Mouse (Mus musculus): ENCODE measurements at regions not wholly inside any gene's neighbourhood (a gene's known extent, or its start where the extent isn't known, plus 50 kb on each side); places are given as distances from the start of the nearest gene placed in this dataset.
A peak's percentile ranks its signal among the peaks of the same experiment; 100 is the strongest.

DNA sequence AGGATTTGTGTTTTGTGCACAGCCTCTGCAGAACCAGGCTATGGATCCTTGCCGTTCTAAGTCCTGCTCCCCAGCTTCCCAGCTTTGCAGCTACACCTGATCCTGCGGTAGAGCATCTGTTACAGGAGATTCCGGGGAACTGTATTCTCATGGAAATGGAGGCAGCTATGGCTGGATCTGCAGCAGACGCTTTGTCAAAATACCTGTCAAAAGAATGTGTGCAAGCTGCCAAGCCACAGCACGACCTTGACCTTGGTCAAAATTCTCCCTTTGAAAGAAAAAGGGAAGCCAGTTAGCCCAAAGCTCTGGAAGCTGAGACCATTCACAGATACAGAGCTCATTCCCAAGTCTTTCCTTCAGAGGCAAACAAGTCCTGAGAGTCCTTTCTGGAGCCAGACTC, 255.3 kb downstream of the Med13l start:
- no peak for DNase-seq

DNA sequence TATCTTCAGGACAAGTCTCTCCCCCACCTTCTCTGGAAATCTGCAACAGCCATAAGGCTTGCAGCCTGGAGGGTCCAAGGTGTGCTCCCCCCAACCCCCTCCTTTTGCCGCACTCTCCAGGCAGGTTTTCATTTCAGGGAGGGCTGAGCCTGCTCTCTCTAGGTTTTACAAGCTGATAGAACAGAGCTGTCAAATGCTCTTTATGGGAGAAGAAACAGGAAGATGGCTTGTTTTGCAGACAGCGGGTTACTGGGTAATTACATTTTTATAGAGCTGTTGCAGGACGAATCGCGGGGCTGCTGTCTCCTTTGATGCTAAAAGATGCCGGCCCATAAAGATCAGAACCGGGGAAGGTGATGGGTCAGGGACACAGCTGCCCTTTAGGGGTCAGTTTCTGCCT, 257.8 kb downstream of the Med13l start:
- no peak for DNase-seq

DNA sequence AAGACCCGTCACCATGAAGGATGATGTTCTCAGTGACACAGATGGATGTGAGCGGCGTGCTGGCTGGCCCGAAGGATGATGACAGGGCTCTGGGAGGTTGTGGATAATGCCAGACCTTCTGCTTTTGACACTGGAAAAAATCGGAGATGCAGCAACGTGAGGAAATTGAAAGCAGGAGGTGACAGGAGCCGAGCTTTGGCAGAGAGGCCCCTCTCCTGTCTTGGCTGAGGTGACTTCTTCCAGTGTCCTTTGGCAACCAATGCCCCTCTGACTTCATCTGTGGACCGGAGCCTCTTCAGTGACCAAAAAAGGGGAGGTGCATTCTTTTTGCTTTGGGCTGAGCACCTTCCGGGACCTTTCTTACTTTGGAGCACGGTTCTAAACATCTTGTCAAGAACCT, 264.3 kb downstream of the Med13l start:
- no peak for DNase-seq

GRCm38 (mm10) chr5:118829031-118829698, 268.7 kb downstream of the Med13l start:
- DNase-seq = no peak

DNA sequence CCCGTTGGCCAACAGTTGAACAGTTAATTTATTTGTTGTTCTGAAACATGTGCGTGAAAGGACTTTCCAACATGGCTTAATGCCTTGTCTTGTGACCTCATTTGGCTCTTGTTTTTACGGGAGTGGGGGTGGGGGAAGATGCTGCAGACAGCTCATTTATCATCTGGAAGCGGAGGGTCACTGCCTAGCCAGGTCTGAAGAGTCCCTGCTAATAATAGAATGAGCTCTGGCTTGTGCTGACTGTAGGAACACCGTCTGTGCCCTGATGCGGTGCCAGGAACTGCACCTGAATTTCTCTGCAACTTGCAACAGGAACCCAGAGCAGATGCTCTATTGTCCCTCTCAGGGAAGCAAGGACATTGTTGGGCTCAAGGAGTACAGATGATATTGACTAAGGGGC, 272.2 kb downstream of the Med13l start:
- peak; percentile 42 for DNase-seq

GRCm38 (mm10) chr5:118834129-118834528, 273.6 kb downstream of the Med13l start:
- no peak for DNase-seq

DNA sequence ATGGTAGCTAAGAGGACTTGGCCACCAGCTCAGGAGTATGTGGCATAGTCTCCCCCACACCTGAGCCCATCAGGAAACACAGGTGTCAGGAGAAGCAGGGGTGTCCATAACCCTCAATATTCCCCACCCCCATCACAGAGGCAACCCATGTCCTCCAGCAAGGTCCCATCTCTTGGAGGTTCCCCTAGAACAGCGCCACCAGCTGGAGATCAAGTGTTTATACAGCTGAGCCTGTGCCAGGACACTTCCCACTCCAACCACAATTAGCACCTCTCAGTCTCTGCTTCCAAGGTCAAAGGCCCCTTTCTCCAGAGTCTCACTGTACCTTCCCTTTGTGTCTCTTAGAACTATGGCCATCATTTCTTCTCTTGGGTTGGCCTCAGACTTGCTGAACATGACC, 276.5 kb downstream of the Med13l start:
- DNase-seq = no peak

DNA sequence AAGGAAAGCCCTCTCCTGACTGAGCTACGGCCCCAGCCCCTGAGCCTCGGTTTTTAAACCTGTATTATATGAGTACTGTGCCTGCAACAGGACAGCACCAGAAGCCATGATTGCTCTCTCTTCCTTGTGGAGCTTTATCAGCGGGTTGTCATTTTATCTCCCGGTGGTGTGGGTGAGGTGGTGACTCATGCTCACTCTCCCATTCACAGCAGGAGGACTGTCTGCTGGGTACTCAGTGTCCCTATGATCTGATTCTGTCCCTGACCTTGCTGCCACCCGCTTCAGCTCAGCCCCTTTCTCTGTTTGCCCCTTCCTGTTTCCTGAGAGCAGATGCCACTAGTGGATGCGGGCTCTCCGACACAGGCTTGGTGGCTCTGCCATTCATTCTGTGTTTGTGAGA, 277.9 kb downstream of the Med13l start:
- no peak for DNase-seq

DNA sequence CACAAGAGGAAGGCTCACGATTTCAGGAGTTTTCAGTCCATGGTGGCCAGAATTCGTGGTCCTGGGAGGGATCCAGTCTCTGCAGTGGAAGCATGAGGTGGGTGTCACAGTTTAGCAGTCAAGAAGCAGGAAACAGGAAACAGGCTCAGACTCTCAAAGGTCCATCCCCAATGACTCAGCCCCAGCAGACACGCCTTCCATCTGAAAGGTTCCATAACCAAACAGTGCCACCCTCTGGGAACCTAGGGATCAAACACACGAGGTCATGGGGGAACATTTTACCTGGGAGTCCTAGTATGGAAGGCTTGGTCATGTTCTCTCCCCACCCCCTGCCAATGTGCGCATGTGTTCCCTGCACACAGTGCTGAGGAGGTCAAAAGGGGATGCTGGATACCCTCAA, 279.4 kb downstream of the Med13l start:
- DNase-seq = no peak

GRCm38 (mm10) chr5:118841210-118842016, 280.9 kb downstream of the Med13l start:
- no peak for DNase-seq

- DNase-seq = no peak
Measured at GRCm38 (mm10) chr5:118842017-118842396, 281.5 kb downstream of the Med13l start.

DNA sequence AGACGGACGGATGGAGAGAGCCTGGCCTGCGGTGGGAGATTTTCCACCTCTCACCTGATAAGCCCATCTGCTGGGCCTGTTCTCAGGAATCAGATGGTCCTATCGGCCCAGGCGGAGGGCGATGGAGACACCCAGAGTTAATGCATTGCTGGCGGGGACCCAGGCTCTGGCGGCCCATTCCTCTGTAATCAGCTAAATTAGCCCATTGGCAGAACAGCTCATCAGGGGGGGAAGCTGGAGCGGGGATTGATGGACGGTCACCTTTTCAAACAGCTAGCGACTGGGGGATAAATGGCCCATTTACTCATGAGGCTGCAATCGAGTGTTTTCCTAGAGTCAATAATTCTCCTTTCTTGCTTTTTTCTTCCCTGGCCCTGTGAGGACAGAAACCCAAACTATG, 296.5 kb downstream of the Med13l start:
- DNase-seq = no peak

GRCm38 (mm10) chr5:118861143-118861847, 300.8 kb downstream of the Med13l start:
- DNase-seq = no peak

DNA sequence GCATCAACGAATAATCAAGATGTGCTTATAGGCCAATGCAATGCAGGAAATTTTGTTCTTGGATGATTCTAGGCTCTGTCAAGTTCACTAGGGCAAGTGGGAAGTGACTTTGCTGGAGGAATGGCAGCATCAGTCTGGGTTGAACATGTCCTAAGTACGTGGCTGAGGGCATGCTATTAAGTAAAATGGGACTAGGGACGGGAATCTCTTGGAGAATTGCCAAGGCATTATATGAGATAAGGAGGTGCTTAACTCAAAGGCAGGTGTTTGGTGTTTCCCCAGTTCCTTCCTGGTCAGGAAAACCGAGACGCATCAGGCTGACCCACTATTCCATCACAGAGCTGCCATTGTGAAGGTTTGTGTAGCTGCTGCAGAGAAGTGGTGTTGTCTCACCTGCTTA, 307.0 kb downstream of the Med13l start:
- no peak for DNase-seq

DNA sequence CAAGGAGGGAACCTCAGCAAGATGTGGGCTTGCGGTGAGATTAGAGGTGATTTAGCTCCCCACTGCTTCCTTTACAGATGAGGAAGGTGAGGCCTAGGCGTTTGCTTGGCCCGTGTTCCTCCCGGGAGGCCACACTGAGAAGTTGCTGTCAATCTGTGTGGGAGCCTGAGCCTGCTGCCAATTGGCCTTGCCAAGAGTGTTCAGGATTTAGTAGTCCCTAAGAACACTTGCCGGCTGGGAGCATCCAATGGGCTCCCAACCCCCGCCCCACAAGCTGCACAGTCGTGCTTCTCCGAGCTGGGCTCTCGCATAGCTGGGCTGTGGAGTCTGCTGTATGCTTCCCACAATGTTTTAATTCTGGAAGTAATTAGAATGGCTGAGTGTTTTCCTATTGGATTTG, 308.9 kb downstream of the Med13l start:
- no peak for DNase-seq

GRCm38 (mm10) chr5:118873871-118874270, 313.4 kb downstream of the Med13l start:
- DNase-seq = no peak

DNA sequence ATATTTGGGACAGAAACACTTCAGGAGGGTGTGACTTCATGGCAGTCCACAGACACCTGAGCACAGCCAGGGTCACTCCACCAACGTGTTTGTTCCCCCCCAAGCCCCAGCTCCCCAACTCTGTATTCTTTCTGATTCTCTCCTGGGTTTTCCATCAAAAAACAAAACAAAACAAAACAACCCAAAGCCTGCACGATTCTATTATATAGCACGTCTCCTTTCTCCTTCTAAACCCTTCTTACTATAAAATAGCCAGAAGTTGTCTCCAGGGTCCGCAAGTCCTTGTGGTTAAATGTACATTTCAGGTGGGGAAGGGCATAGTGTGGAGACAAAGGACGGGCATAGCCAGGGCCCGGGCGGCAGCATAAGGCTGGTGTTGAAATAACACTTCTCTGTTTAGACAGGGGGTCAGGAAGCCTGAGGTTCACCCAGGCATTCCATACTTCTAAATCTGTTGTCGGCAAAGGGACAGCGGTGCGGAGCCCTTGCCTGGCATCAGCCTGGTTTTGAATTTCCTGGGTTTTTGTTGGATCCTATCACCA, 314.7 kb downstream of the Med13l start:
- no peak for DNase-seq

- DNase-seq = no peak
Measured at GRCm38 (mm10) chr5:118876586-118877312, 316.3 kb downstream of the Med13l start.

- peak; percentile 32 for DNase-seq
Measured at GRCm38 (mm10) chr5:118877313-118877669, 316.8 kb downstream of the Med13l start.

GRCm38 (mm10) chr5:118877831-118878230, 317.4 kb downstream of the Med13l start:
- no peak for DNase-seq

DNA sequence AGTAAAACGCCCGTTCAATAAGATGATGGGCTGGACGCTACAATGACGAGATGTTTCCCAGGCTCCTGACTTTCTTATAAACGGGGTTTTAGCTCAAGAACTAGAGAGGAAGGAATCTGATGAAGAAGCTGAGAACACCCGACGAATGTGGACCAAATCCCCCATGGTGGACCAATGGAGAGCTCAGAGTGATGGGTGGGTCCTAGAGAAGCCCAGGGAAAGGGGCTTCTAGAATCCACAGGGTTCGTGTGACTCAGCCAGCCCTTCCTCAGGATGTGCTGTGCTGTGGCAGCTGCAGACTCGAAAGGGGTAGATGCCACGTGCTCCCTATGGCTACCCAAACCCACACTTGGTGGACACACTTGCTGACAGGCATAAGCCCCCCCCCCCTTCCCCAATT, 318.2 kb downstream of the Med13l start:
- DNase-seq = no peak

- DNase-seq = peak; percentile 83
Measured at GRCm38 (mm10) chr5:118879808-118880478, 319.5 kb downstream of the Med13l start.
